Mouse (Mus musculus) embryonic stem cell, embryonic (primary cell): Measurements from ENCODE around the gene Tmem216.

ENCODE experiments used
- CTCF ChIA-PET, 4 experiments: fragments of 300-600 bp in 2 of 4; fragments of 350-600 bp in 2 of 4; sonication (Branson Sonifier 250); formaldehyde crosslinking; loops; one replicate each; lab custom pipeline; 2022; ENCODE audit warnings: inconsistent platforms in 2 of 4; lab: Charles Lee
- POLR2A ChIA-PET, 4 experiments: fragments of 300-600 bp in 2 of 4; fragments of 350-600 bp in 2 of 4; sonication (Branson Sonifier 250); formaldehyde crosslinking; loops; one replicate each; lab custom pipeline; 2022; ENCODE audit warnings: antibody characterized with exemption in 4 of 4, inconsistent platforms in 1 of 4; lab: Charles Lee

Tmem216 gene

GRCm38 (mm10) chr19:10539454-10539853 lies 16.6 kb downstream of the Tmem216 start:
- ChIA-PET POLR2A (interaction anchor here in 2 of 4 experiments (0.6 to 6.4 kb wide), 12 partner anchors 9 to 557 kb away, joined by 3 to 29 read pairs (median 4); partner anchors contain the start of genes Cpsf7 (in 2 of the 2), Ddb1 (in 2 of the 2), Sdhaf2 (in 2 of the 2) and Tkfc (in 1 of the 2)), CTCF (interaction anchor here in 2 of 4 experiments (0.7 to 1.7 kb wide), 7 partner anchors 9 to 170 kb away, joined by 3 to 4 read pairs (median 3); partner anchors contain the start of genes Cpsf7 (in 1 of the 2) and Sdhaf2 (in 1 of the 2))

GRCm38 (mm10) chr19:10530082-10530481 lies 26.0 kb downstream of the Tmem216 start:
- CTCF ChIA-PET = interaction anchor here in 3 of 4 experiments (0.5 to 1.9 kb wide), 17 partner anchors 9 to 449 kb away, joined by 3 to 7 read pairs (median 3); partner anchors contain the start of genes Cyb561a3 (in 1 of the 3) and Ddb1 (in 1 of the 3)
- POLR2A ChIA-PET = interaction anchor here in 3 of 4 experiments (0.5 to 2.6 kb wide), 10 partner anchors 9 to 189 kb away, joined by 3 to 15 read pairs (median 4); partner anchors contain the start of gene Ddb1 (in 1 of the 3)

- POLR2A ChIA-PET = interaction anchor here (0.5 to 6.4 kb wide), 68 partner anchors 8 to 1486 kb away, joined by 3 to 81 read pairs (median 5); partner anchors contain the start of genes Ddb1 (in 4 of the 4), Cyb561a3 (in 3 of the 4), Lrrc10b (in 3 of the 4) and Tkfc (in 3 of the 4)
These were observed 30.1 kb downstream of the Tmem216 start, which contains the start of gene Sdhaf2 for GRCm38 (mm10) chr19:10525910-10526309. Gene Sdhaf2, minus strand, starts transcription at chr19:10526142.

GRCm38 (mm10) chr19:10525106-10525901 lies 30.7 kb downstream of the Tmem216 start, which contains the start of gene Cpsf7:
Gene Cpsf7, plus strand, starts transcription at chr19:10525266.
- ChIA-PET POLR2A (interaction anchor here (0.6 to 6.4 kb wide), 82 partner anchors 9 to 1597 kb away, joined by 3 to 81 read pairs (median 4); partner anchors contain the start of genes Ddb1 (in 4 of the 4), Cyb561a3 (in 3 of the 4), Lrrc10b (in 3 of the 4) and Tkfc (in 3 of the 4)), CTCF (interaction anchor here (0.6 to 1.8 kb wide), 30 partner anchors 9 to 532 kb away, joined by 3 to 7 read pairs (median 4); partner anchors contain the start of genes Cyb561a3 (in 1 of the 4), Ddb1 (in 1 of the 4), Tkfc (in 1 of the 4) and Tmem138 (in 1 of the 4))

More at GRCm38 (mm10) chr19:10525910-10526309, 30.1 kb downstream of the Tmem216 start, which contains the start of gene Sdhaf2:
- CTCF ChIA-PET = interaction anchor here (0.6 to 1.8 kb wide), 23 partner anchors 9 to 459 kb away, joined by 3 to 7 read pairs (median 4); partner anchors contain the start of genes Cyb561a3 (in 1 of the 4), Ddb1 (in 1 of the 4), Tkfc (in 1 of the 4) and Tmem138 (in 1 of the 4)

GRCm38 (mm10) chr19:10524784-10525105 lies 31.3 kb downstream of the Tmem216 start:
- POLR2A ChIA-PET = interaction anchor here (0.6 to 6.4 kb wide), 58 partner anchors 9 to 1596 kb away, joined by 3 to 81 read pairs (median 5); partner anchors contain the start of genes Cyb561a3 (in 3 of the 4), Ddb1 (in 3 of the 4), Tkfc (in 3 of the 4) and Tmem138 (in 3 of the 4)

GRCm38 (mm10) chr19:10523483-10524080 lies 32.5 kb downstream of the Tmem216 start:
- ChIA-PET CTCF (interaction anchor here in 2 of 4 experiments (0.5 to 1.1 kb wide), 2 partner anchors 68 to 456 kb away, joined by 3 to 5 read pairs; no protein-coding TSS in a partner anchor), POLR2A (interaction anchor here in 2 of 4 experiments (0.7 to 6.4 kb wide), 8 partner anchors 9 to 246 kb away, joined by 3 to 81 read pairs (median 3); partner anchors contain the start of genes Cyb561a3 (in 1 of the 2), Ddb1 (in 1 of the 2), Tkfc (in 1 of the 2) and Tmem138 (in 1 of the 2))

More at GRCm38 (mm10) chr19:10524784-10525105, 31.3 kb downstream of the Tmem216 start:
- CTCF ChIA-PET = interaction anchor here in 3 of 4 experiments (0.6 to 1.8 kb wide), 14 partner anchors 10 to 531 kb away, joined by 3 to 7 read pairs (median 4); partner anchors contain the start of genes Cyb561a3 (in 1 of the 3), Ddb1 (in 1 of the 3), Tkfc (in 1 of the 3) and Tmem138 (in 1 of the 3)

- ChIA-PET CTCF (interaction anchor here in 1 of 4 experiments (1.9 kb wide), 1 partner anchor 20 kb away, joined by 23 read pairs; no protein-coding TSS in a partner anchor), POLR2A (interaction anchor here in 1 of 4 experiments (0.7 to 2.5 kb wide), 4 partner anchors 21 to 55 kb away, joined by 3 to 10 read pairs (median 5); partner anchors contain the start of genes Cyb561a3 and Tmem138)
These were observed 34.1 kb downstream of the Tmem216 start for GRCm38 (mm10) chr19:10521926-10522325.

- POLR2A ChIA-PET = interaction anchor here in 3 of 4 experiments (0.6 to 2.2 kb wide), 6 partner anchors 18 to 253 kb away, joined by 3 to 10 read pairs (median 3); partner anchors contain the start of gene Lrrc10b (in 1 of the 3)
- CTCF ChIA-PET = interaction anchor here (0.5 to 1.9 kb wide), 35 partner anchors 8 to 459 kb away, joined by 3 to 23 read pairs (median 3); partner anchors contain the start of genes Cyb561a3 (in 1 of the 4), Lrrc10b (in 1 of the 4), Tmem132a (in 1 of the 4) and Tmem138 (in 1 of the 4)
These were observed 35.7 kb downstream of the Tmem216 start for GRCm38 (mm10) chr19:10520355-10520754.

GRCm38 (mm10) chr19:10510759-10511330 lies 45.2 kb downstream of the Tmem216 start:
- ChIA-PET POLR2A (interaction anchor here in 1 of 4 experiments (0.6 kb wide), 1 partner anchor 61 kb away, joined by 3 read pairs; no protein-coding TSS in a partner anchor), CTCF (interaction anchor here in 2 of 4 experiments (0.5 to 0.7 kb wide), 3 partner anchors 8 to 88 kb away, joined by 3 to 4 read pairs (median 3); partner anchors contain the start of gene Cpsf7 (in 1 of the 2))

GRCm38 (mm10) chr19:10502571-10502970 lies 53.5 kb downstream of the Tmem216 start:
- CTCF ChIA-PET = interaction anchor here (0.5 to 3.9 kb wide), 86 partner anchors 8 to 480 kb away, joined by 3 to 29 read pairs (median 4); partner anchors contain the start of genes Lrrc10b (in 3 of the 4), Cpsf7 (in 2 of the 4), Ppp1r32 (in 2 of the 4) and Sdhaf2 (in 2 of the 4)
- POLR2A ChIA-PET = interaction anchor here (0.8 to 1.7 kb wide), 10 partner anchors 9 to 105 kb away, joined by 3 to 8 read pairs (median 4); partner anchors contain the start of genes Cpsf7 (in 3 of the 4) and Sdhaf2 (in 2 of the 4)

- POLR2A ChIA-PET = interaction anchor here in 2 of 4 experiments (1.0 to 3.7 kb wide), 7 partner anchors 8 to 72 kb away, joined by 3 to 14 read pairs (median 4); partner anchors contain the start of genes Cpsf7 (in 2 of the 2) and Sdhaf2 (in 2 of the 2)
- CTCF ChIA-PET = interaction anchor here in 3 of 4 experiments (0.6 to 3.9 kb wide), 14 partner anchors 9 to 454 kb away, joined by 3 to 29 read pairs (median 10); no protein-coding TSS in a partner anchor
These were observed 55.5 kb downstream of the Tmem216 start for GRCm38 (mm10) chr19:10500581-10500980.

GRCm38 (mm10) chr19:10497512-10498160 lies 58.4 kb downstream of the Tmem216 start:
- ChIA-PET POLR2A (interaction anchor here (0.5 to 1.8 kb wide), 9 partner anchors 10 to 200 kb away, joined by 3 to 6 read pairs (median 4); partner anchors contain the start of genes Cpsf7 (in 2 of the 4), Lrrc10b (in 1 of the 4) and Sdhaf2 (in 1 of the 4)), CTCF (interaction anchor here in 2 of 4 experiments (0.5 to 2.8 kb wide), 10 partner anchors 11 to 485 kb away, joined by 3 to 12 read pairs (median 4); partner anchors contain the start of gene Lrrc10b (in 1 of the 2))

GRCm38 (mm10) chr19:10496976-10497375 lies 59.1 kb downstream of the Tmem216 start:
- CTCF ChIA-PET = interaction anchor here in 2 of 4 experiments (1.2 to 2.8 kb wide), 3 partner anchors 10 to 254 kb away, joined by 4 to 12 read pairs (median 11); no protein-coding TSS in a partner anchor
- POLR2A ChIA-PET = interaction anchor here in 3 of 4 experiments (0.6 to 1.5 kb wide), 4 partner anchors 10 to 149 kb away, joined by 3 to 5 read pairs (median 4); partner anchors contain the start of gene Lrrc10b (in 1 of the 3)

GRCm38 (mm10) chr19:10495670-10496069 lies 60.4 kb downstream of the Tmem216 start:
- POLR2A ChIA-PET = interaction anchor here in 1 of 4 experiments (0.6 kb wide), 1 partner anchor 32 kb away, joined by 4 read pairs; no protein-coding TSS in a partner anchor
- CTCF ChIA-PET = no interaction called here
